Mouse (Mus musculus) forebrain, embryonic 16.5 days (tissue): ENCODE measurements around the gene Chaf1a. TPM values are rescaled to one million over a fixed set of nuclear protein-coding genes. Genes with fewer than 3 reads are reported as not detected.

ENCODE experiments used
- ATAC-seq: fragments of 200-750 bp; cut with Nextera tagmentation; 2 replicates; pipeline ENCODE4 v1.8.0; 2017; ENCODE audit warnings: mild to moderate bottlenecking, moderate library complexity
- H3K27ac ChIP-seq: fragments of 300-500 bp; sonication (generic); 2 replicates; pipeline ENCODE4 v1.5.1; 2014; ENCODE audit warnings: low read length, control low read depth
- H3K27me3 ChIP-seq: fragments of 300-500 bp; sonication (generic); replicated peaks from 2 replicates; pipeline ENCODE4 v1.6.1; 2014; ENCODE audit warnings: low read length; ENCODE audit not compliant: control insufficient read depth, insufficient read depth
- H3K36me3 ChIP-seq: fragments of 300-500 bp; sonication (generic); 2 replicates; pipeline ENCODE4 v1.6.1; 2014; ENCODE audit not compliant: control insufficient read depth, insufficient read depth
- H3K4me1 ChIP-seq: fragments of 300-500 bp; sonication (generic); replicated peaks from 2 replicates; pipeline ENCODE4 v1.6.1; 2014; ENCODE audit warnings: low read length; ENCODE audit not compliant: control insufficient read depth, insufficient read depth
- H3K4me2 ChIP-seq: fragments of 300-500 bp; sonication (generic); 2 replicates; pipeline ENCODE4 v1.6.1; 2014; ENCODE audit warnings: mild to moderate bottlenecking, low read length, control low read depth
- H3K4me3 ChIP-seq: fragments of 300-500 bp; sonication (generic); replicated peaks from 2 replicates; pipeline ENCODE4 v1.5.1; 2014; ENCODE audit warnings: mild to moderate bottlenecking, low read length, control low read depth
- H3K9ac ChIP-seq: fragments of 300-500 bp; sonication (generic); replicated peaks from 2 replicates; pipeline ENCODE4 v1.6.1; 2014; ENCODE audit warnings: low read depth, low read length, control low read depth
- H3K9me3 ChIP-seq: fragments of 300-500 bp; sonication (generic); 2 replicates; pipeline ENCODE4 v1.6.1; 2016; ENCODE audit warnings: low read length; ENCODE audit not compliant: control insufficient read depth
- WGBS: fragments of 180-500 bp; shearing (Covaris S2); extraction: QIAGEN DNeasy Blood & Tissue Kit; methylation state at CpG from one replicate; pipeline ENCODE4 v1.1.7; 2014; 5-methylcytosine and 5-hydroxymethylcytosine counted together
- polyA plus RNA-seq: library from polyadenylated mRNA; unstranded; fragments of >200 nt; fragmentation: Nextera tagmentation; extraction: Ambion mirVana; gene quantifications from 2 replicates; pipeline ENCODE4 v1.2.1, GENCODE M21; 2015

Gene Chaf1a
- polyA plus RNA-seq, 1 experiment from 2014 or later = 10.6 TPM

- peak; percentile 32 for ATAC-seq
- Histone ChIP-seq H3K9me3 (no peaks in the 10 kb centered on the region), H3K27me3 (no peaks in the 10 kb centered on the region), H3K27ac (no peak overlapping the region), H3K9ac (no peak overlapping the region), H3K4me1 (no peaks in the 10 kb centered on the region), H3K36me3 (peaks cover 26% of the 10 kb centered on the region), H3K4me2 (no peak overlapping the region), H3K4me3 (no peak overlapping the region)
- WGBS = 70% methylated on average over 20 of the region's 20 CpGs
Observed at GRCm38 (mm10) chr17:56018347-56019131, 21.7 kb upstream of the Chaf1a start.

- H3K27me3 ChIP-seq = no peaks in the 10 kb centered on the region
- no peak overlapping the region for H3K27ac ChIP-seq
- H3K36me3 ChIP-seq = peaks cover 24% of the 10 kb centered on the region
- peak; percentile 1; the same call in 1 of the 2 replicates for ATAC-seq
- H3K4me1 ChIP-seq = no peaks in the 10 kb centered on the region
- H3K4me3 ChIP-seq = no peak overlapping the region
- 95% methylated on average over 6 of the region's 6 CpGs for WGBS
- H3K4me2 ChIP-seq = no peak overlapping the region
- H3K9me3 ChIP-seq = no peaks in the 10 kb centered on the region
- H3K9ac ChIP-seq = no peak overlapping the region
Observed at GRCm38 (mm10) chr17:56020400-56021084, 19.7 kb upstream of the Chaf1a start.

GRCm38 (mm10) chr17:56021161-56021910, 18.9 kb upstream of the Chaf1a start:
- 90% methylated on average over 4 of the region's 4 CpGs for WGBS
- Histone ChIP-seq H3K4me3 (no peak overlapping the region), H3K27ac (0 out of 2 replicates have a peak overlapping the region, but pooled peaks have one; percentile 12), H3K4me2 (no peak overlapping the region), H3K9me3 (no peaks in the 10 kb centered on the region), H3K27me3 (no peaks in the 10 kb centered on the region), H3K4me1 (no peaks in the 10 kb centered on the region), H3K9ac (no peak overlapping the region), H3K36me3 (peaks cover 17% of the 10 kb centered on the region)
- no peak for ATAC-seq

GRCm38 (mm10) chr17:56022131-56022988, 17.9 kb upstream of the Chaf1a start:
- ATAC-seq = no peak
- 61% methylated on average over 2 of the region's 2 CpGs for WGBS
- Histone ChIP-seq H3K9me3 (no peaks in the 10 kb centered on the region), H3K27ac (no peak overlapping the region), H3K27me3 (no peaks in the 10 kb centered on the region), H3K4me1 (no peaks in the 10 kb centered on the region), H3K4me2 (no peak overlapping the region), H3K36me3 (peaks cover 10% of the 10 kb centered on the region), H3K9ac (no peak overlapping the region), H3K4me3 (no peak overlapping the region)

- no peak overlapping the region for H3K9ac ChIP-seq
- H3K36me3 ChIP-seq = peaks cover 5% of the 10 kb centered on the region
- no peaks in the 10 kb centered on the region for H3K9me3 ChIP-seq
- ATAC-seq = no peak
- H3K27me3 ChIP-seq = no peaks in the 10 kb centered on the region
- no peak overlapping the region for H3K4me3 ChIP-seq
- WGBS = 82% methylated on average over 4 of the region's 4 CpGs
- H3K27ac ChIP-seq = no peak overlapping the region
- no peaks in the 10 kb centered on the region for H3K4me1 ChIP-seq
- no peak overlapping the region for H3K4me2 ChIP-seq
Observed at GRCm38 (mm10) chr17:56022989-56023290, 17.3 kb upstream of the Chaf1a start.

- no peak overlapping the region for H3K4me3 ChIP-seq
- H3K9ac ChIP-seq = no peak overlapping the region
- no peak overlapping the region for H3K4me2 ChIP-seq
- peaks cover 4% of the 10 kb centered on the region for H3K36me3 ChIP-seq
- no peaks in the 10 kb centered on the region for H3K4me1 ChIP-seq
- 89% methylated on average over 5 of the region's 5 CpGs for WGBS
- H3K9me3 ChIP-seq = no peaks in the 10 kb centered on the region
- no peaks in the 10 kb centered on the region for H3K27me3 ChIP-seq
- H3K27ac ChIP-seq = no peak overlapping the region
- no peak for ATAC-seq
Observed at GRCm38 (mm10) chr17:56023386-56023785, 16.9 kb upstream of the Chaf1a start.

GRCm38 (mm10) chr17:56024476-56024875, 15.8 kb upstream of the Chaf1a start:
- Histone ChIP-seq H3K4me3 (no peak overlapping the region), H3K9ac (no peak overlapping the region), H3K27ac (no peak overlapping the region), H3K4me1 (no peaks in the 10 kb centered on the region), H3K9me3 (no peaks in the 10 kb centered on the region), H3K36me3 (no peaks in the 10 kb centered on the region), H3K4me2 (no peak overlapping the region), H3K27me3 (no peaks in the 10 kb centered on the region)
- ATAC-seq = no peak
- WGBS = 79% methylated on average over 2 of the region's 2 CpGs

GRCm38 (mm10) chr17:56024931-56025330, 15.3 kb upstream of the Chaf1a start:
- 82% methylated on average over 5 of the region's 5 CpGs for WGBS

More at GRCm38 (mm10) chr17:56024931-56025330, 15.3 kb upstream of the Chaf1a start:
- H3K4me1 ChIP-seq = no peaks in the 10 kb centered on the region
- H3K36me3 ChIP-seq = peaks cover 2% of the 10 kb centered on the region; the same call in 1 of the 2 replicates
- no peaks in the 10 kb centered on the region for H3K27me3 ChIP-seq
- no peak overlapping the region for H3K9ac ChIP-seq
- ATAC-seq = no peak
- no peaks in the 10 kb centered on the region for H3K9me3 ChIP-seq
- no peak overlapping the region for H3K4me3 ChIP-seq
- H3K27ac ChIP-seq = no peak overlapping the region
- no peak overlapping the region for H3K4me2 ChIP-seq
